Mouse (Mus musculus) ovary, postnatal 10 days (tissue): ENCODE data around the gene Ipp.

Source experiments
- DNase-seq: peaks from one replicate; pipeline ENCODE4 v3.0.0; 2022; ENCODE audit warnings: low spot score

The Ipp gene

DNA sequence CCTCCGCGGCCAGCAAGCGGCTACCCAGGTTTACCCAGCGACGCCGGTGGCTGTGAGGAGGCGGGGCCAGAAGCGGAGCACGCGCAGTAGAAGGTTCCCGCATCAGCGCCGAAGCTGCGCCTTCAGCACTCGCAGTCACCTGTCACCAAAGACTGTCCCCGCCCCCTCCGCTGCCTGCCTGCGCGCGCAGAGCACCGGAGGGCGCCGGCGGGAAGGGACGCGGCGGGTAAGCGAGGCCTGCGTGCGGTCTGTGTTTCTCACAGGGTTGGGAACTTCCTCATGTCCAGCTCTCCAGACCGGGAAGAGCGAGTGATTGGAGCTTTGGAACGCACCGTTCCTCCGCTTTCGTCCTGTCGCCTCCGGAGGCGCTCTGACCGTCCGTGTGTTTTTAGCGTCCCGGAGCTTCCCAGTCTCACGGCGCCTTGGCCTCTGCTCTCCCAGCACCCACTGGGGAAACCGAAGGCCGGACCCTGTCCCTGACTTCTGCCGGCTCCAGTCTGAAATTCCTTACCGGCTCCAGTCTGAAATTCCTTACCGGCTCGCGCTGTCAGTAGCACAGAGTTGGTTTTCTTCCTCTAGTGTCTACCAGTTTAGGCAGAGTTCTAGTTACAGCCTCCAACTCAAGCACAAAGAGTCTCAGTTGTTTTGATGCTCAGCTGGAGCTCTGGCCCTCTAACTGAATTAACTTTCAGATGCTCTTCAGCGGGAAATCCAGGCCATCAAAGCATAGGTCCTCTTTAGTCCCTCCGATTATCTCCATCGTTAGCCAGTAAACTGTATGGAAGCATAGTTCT lies at the start of gene Ipp:
Ipp (plus strand) TSS at position 125 of the 794 bp plus-strand sequence.
- peak; percentile 77 for DNase-seq

DNA sequence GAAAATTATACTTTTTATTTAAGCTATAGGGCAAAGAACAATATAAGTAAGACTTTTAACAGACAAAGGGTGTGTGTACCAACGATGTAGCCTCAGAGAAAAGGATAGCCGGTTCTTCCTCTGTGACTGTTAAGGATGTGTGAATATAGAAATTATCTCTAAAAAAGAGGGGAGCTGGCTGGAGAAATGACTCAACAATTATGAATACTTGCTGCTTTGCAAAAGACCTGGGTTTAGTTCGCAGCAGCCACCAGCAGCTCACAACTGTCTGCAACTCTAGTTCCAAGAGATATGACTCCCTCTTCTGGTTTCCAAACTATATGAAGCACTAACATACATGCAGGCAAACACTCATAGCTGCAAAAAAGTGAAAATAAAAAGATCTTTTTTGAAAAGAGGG lies 45.4 kb upstream of the Ipp start:
- DNase-seq: no peak

DNA sequence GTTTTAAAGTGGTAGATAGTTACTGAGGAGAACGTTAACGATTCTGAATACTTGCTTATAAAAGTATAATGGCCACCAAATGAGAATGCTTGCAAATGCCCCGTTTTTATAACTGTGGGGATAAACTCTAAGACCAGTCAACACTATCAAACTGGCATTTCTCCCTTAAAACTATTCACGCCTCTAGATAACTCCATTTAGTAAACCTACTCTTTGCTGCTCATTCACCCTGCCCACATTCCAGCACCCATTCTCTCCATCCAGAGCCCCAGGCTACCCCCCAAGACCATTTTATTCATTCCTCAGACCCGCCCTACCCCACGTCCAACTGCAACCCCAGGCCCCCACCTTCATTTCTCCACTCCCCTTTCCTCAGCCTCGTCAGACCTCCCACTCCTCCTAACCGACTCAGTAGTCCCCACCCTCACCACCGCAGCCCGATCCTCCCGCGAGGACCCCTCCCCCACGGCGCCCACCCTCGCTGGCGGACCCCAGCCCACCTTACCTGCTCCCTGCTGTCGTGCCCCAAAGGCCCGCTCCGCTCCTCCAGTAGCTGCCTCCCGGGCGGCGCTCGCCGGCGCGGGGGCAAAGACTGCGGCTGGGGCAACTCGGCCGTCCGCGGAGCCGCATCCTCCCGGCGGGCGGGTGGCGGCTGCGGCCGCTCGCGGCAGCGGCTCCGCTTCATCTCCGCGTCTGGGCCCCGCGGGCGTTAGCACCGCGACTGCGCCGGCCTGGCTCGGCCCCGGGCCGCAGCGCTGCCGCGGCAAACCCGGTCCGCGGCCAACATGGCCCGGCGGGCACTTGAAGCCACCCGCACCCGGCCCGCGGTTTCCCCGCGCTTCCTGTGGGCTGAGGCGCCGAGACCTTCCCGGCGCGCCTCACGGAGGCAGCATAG lies 43.9 kb upstream of the Ipp start:
- peak; percentile 23 for DNase-seq

DNA sequence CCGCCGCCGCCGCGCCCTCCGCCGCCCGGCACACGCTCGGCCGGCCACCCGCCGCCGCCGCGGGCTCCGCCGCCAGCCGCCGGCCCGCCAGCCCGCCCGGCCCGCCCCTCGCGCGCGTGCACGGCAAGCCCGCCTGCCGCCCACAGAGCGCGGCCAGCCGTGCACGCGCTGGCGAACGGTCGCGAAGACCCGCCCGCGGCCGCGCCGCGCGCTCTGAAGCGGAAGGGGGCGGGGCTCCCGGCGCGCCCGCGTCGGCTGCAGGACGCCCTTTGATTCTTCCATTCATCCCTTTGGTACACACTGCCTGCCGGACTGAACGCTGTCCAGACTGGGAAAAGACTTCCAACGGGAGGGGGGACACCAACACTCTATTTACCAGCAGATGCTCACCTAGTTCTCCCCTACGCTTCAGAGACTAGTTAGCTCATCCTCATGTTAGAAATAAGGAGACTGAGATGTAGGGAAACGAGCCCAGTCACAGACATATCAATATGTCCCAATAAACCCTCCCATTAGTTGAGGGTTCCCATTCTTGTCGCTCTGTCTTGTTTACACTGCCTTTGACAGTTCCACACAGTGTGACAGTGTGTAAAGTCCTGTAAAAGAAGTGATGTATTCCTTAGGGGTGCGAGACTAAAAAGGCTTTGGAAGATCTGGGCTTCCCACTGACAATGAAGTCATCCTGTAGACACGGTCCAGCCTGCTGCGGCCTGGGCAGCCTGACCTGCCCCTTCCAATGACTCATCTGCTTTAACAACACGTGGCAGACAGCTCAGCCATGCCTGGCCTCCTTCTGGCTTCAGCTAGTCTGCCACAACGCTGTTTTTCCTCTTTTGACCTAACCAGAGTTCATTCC lies 43.0 kb upstream of the Ipp start, which contains the start of gene Mast2:
Mast2 (minus strand) TSS at position 58 of the 856 bp plus-strand sequence.
- DNase-seq: peak; percentile 37

DNA sequence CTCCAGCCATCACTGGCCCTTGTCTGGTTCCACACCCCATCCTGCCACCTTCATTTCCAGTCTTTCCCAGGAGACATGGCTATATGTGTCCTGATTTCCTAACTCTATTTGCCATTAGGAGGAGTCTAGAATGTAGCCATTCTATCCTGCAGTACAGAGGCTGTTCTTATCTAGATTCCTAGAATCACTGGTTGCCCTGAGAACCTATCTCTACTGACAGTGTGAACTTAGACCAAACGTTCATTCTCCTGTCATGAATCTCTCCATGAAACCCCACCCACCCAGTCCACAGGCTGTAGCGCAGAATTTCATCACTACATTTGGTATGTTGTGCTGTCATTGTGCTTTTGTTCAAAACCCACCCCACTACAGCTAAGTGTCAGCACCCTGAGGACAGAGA lies 26.0 kb upstream of the Ipp start:
- no peak for DNase-seq

DNA sequence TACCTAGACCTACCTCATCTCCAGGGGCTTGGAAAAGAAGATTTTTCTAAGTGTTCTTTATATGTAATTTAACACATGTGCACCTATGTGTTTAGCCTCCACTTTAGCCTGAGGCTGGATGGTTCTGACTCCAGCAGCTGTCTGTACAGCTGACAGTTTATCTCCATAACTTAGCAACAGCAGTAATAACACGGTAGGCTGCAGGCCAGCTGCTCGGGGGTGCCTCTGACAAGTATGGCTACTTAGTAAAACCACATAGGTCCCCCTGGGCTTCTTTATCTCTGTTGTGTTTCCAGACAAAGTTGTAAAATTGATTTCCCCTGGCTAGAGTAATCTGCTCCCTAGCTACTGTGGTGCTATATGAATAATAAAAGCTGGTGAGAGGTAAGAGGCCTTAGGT lies 23.9 kb upstream of the Ipp start:
- DNase-seq: no peak

DNA sequence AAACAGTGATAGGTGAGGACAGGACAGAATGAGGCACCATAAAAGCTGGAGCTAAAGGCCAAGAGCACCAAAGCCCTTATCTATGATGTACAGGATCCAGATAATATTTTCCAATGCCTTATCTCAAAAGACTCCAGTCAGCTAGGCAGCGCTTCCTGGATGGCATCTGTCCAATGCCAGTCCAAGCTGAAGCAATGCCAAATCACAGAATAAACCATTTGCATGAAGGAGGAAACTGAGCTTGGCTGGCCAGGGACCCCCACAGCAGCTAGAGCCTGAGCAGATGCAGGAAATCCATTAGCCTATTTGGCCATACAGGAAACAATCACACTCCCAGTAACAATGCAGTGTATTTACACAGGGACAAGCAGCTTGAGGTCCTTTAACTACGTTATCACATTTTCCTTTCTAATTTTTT lies 16.2 kb upstream of the Ipp start:
- no peak for DNase-seq

DNA sequence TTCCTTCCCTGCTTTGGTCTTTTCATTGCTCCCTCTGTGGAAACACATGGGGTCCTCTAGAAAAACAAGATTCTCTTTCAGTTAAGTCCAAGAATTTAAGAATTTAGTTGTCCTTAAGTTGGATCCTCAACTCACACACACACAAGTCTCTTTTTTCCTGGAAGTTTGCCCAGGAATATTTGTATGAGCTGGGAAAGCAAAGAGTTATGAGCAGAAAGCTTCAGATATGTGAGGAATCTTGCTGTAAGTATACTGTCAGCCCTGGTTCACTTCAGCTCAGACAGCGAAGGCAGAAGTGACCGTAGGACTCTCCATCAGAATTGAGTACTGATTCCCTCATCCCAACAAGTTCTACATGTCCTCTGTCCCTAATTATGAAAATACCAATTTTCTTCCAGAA lies 15.5 kb upstream of the Ipp start:
- DNase-seq: no peak

DNA sequence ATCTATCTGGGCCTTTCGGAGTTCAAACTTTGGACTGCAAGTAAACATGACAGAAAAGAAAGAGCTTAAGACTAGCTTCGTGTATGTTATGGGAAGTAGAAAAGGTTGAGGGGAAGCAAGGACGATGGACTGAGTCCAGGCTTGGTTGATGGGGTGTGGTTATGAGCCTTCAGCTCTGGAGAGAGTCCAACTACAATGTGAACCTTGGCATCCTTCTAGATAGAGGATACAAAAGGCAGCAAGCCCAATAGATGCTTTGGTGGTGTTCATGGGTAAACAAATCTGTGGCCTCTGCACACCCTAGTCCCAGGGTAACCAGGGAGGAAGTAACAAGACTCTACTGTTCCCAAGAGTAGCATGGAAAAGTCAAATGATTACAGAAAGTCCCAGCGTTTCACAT lies 14.9 kb upstream of the Ipp start:
- no peak for DNase-seq

DNA sequence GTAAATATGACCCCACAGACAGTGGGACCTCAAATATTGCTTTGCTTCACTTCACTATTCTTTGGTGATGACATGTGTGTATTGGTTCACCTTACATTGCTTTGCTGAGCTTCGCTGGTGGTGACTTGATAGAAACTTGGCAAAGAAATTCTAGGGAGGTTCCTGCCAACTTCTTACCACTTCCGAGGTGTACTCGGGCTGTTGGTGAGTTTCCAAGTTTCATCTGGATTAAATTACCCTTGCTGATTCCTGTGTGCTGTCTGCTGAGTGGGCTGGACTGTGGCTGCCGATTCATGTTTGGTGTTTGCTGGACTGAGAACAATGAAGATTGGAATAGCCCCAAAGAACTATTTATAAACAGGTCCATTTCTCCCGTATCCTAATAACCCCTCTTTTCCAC lies 13.7 kb upstream of the Ipp start:
- DNase-seq: no peak

DNA sequence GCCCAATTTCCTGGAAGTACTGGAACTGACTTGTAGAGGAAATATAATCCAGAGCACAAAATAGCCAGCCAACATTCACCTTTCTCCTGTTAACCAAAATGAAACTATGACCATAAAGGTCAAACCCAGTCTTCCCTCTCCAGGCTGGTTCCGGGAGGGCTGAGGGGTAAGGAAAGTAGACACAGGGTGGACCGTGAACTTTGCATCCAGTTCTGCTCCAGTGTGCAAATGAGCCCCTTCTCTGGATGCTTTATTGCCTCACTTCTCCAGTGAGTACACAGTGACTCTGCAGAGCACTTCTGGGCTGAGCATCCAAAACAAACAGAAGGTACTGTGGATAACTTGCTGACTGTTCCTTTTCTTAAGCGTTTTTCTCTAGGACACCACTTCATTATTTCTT lies 7.4 kb upstream of the Ipp start:
- DNase-seq: no peak

DNA sequence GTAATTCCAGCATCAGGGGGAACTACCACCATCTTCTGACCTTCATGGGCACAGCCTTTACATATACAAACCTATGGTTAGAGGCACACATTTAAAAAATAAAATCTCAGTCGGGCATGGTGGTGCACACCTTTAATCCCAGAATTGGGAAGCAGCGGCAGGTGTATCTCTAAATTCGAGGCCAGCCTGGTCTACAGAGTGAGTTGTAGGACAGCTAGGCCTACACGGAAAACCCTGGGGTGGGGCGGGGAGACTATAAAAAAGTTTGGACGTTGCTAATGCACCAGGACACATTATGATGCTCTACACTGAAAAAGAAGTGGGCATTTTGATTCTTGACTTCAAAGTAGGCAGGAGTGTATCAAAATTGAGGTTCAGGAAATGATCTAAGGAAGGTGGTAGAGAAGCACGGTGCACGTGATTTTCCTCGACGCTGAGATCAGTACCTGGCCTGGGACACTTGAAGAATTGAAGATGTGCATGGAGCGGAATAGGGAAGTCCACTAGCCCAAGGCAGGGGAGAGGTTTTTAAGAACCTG lies 394 bp upstream of the Ipp start:
- DNase-seq: no peak

DNA sequence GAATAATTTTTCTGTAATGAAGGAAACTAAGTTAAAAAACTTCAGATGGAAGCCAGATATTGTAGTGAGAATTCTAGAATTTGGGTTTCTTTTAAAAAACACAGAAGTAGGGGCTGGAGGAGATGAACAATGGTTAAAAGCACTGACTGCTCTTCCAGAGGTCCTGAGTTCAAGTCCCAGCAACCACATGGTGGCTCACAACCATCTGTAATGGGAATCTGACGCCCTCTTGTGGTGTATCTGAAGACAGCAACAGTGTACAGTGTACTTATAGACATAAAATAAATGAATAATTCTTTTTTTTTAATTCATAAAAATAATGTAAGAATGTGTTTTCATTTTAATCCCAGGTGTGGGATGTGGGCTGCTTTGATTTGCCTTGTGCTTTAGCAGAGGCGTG lies 23.8 kb downstream of the Ipp start:
- no peak for DNase-seq

DNA sequence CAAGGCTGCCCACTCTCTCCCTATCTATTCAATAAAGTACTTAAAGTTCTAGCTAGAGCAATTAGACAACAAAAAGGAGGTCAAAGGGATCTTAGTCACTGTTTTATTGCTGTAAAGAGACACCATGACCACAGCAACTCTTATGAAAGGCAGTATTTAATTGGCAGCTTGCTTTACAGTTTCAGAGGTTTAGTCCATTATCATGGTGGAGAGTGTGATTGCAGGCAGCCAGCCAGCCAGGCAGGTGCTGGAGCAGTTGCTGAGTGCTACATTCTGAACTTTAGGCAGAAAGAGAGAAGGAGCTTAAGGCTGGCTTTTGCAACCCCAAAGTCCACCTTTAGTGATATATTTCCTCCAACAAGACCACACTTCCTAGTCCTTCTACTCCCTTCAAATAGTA lies 29.0 kb downstream of the Ipp start:
- no peak for DNase-seq

DNA sequence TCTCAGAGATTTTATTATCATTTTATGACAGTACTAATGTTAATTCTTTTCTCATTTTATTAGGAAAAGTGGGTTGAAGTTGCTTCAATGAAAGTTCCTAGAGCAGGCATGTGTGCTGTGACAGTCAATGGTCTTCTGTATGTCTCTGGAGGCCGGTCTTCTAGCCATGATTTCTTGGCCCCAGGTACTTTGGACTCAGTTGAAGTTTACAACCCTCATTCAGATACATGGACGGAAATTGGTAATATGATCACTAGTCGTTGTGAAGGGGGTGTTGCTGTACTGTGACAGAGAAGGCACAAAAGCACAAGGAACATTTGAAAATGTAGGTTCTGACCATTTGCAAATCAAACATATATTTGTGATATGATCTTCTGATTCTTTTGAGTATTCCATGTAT lies 30.4 kb downstream of the Ipp start:
- no peak for DNase-seq

DNA sequence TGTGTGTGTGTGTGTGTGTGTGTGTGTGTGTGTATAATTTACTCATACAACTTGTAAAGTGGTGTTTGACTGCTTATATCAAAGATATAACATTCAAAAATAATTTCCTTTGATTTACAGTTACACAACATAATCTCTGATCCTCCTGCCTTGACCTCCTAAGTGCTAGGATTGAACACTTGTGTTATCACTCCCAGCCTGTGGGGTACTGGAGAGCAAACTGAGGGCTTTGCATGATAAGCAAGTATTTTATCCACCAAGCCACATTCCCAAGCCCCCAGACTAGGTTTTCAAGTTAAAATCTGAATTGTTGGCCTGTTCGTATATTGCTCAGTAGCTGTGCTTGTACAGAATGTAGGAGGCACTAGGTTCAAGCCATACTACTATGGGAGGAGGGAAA lies 43.1 kb downstream of the Ipp start:
- DNase-seq: no peak

DNA sequence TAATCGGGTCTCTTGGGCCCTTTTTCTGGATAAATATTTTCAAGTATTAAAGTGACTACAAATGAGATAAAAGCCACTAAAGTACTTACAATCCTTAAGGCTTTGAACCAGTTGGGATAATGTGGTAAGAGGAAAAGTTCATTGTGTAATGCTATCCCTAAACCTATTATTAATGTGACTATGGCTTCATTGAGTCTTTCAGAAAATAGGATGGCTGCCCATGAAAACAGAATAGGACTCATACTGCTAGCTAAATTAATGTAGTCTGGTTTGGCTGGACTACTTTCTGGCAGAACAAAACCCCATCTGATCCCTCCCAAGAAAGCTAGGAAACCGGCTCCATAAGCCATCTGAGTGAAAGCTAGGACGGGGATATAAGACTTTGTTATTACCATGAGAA lies 45.7 kb downstream of the Ipp start:
- no peak for DNase-seq

DNA sequence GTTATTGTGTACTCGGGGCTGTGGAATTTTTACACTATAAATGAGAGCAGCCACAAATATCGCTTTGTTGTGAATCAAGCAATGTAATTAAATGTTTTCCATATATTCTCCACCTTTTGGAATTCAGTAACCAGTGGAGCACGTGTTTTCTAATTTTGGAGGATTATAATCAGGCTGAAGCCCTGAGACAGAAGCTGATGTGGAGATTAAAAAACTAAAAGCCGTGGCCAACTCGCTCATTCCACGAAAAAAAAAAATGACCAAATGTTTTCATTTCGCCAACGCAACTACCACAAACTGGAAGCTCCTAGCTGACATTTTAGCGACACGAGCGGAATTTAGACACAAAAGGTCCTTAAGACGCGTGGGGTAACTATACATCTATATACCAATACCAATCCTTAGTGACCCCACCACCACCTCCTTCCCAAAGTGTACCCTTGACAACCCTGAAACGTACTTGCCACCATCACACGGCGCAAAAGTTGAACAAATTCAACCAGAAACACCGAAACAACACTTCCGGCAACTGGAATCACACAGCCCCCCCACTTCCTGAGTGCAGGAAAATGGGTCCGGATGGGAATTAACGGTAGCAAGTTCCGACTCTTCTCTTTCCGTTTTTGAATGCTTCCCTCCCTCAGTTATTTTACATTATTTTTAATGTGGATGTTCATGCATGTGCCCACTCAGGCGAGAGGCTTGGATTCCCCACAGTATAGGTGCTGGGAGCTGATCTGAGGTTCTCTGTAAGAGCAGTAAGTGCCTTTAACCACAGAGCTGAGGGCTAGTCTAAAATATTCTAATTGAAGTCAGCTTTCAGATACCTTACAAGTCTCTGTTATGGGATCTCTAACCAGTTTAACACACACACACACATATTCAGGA lies 48.3 kb downstream of the Ipp start, which contains the start of gene Tmem69:
Tmem69 (minus strand) TSS at position 524 of the 888 bp plus-strand sequence.
- DNase-seq: peak; percentile 44

DNA sequence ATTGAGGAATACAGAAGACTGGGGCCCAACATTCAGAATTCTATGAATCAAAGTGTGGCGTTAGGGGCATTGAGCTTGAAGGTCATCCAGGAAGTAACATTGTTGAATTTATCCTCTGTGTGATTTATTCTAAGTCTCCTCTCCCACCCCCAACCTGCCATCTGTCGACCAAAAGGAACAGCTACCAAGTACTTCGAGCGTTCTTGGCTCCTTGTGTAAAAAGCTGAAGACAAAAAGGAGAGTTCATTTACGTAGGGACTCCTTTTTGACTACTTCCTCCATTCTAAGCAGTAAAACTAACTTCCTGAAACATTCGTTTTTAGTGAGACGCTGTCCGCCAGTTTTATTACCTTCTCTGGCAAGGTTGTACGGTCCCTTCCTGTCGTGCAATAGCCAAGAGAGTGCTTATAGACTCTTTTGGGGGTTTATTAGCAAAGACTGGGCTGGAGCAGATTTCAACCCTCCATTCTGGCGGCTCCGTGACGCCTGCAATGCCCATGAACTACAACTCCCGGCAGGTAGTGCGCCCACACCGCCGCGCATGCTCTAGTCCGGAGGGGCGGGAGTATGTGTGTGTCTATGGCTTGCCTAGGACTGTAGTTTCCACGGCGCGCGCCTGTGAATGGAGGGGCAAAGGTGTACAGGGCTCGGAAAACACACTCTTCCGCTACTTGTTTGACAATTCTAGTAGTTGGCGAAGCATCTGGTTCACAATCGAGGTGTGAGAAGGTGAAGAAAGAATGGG lies 49.4 kb downstream of the Ipp start:
- peak; percentile 84 for DNase-seq
